Mouse (Mus musculus) kidney, postnatal 25 days (tissue): ENCODE results near the gene Olfr517.

ENCODE experiments used
- DNase-seq, 2 experiments: peaks; one replicate each; pipeline ENCODE4 v3.0.0; 2021; ENCODE audit warnings: mixed read lengths in 2 of 2

The Olfr517 gene

DNA sequence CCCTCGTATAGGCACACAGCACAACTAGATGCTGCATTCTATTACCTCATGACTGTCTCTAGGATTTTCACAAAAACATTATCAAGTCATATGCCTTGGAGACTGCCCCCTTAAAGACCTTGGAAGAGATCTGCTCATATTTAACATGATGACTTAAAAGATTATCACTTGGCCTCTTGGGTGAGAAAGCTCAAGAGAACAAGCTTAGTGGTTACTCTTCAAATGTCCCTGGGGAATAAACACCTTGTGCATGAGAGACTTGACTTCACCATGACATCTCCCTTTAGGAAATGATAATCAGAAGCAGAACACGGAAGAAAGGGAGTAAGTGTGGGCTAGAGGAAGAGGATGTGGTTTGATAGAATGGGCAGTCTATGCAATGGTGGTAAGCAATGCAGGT is at the start of gene Olfr517:
TSS of gene Olfr517 (minus strand) at position 101 of the 400 bp plus-strand sequence.
- DNase-seq, result no peak

GRCm38 (mm10) chr7:108903969-108904368 is 31.8 kb upstream of the Olfr517 start:
- no peak for DNase-seq

- no peak for DNase-seq
Measured at GRCm38 (mm10) chr7:108894320-108894719, 22.1 kb upstream of the Olfr517 start, which contains the start of gene Olfr519. TSS of gene Olfr519 (minus strand) at chr7:108894420.

DNA sequence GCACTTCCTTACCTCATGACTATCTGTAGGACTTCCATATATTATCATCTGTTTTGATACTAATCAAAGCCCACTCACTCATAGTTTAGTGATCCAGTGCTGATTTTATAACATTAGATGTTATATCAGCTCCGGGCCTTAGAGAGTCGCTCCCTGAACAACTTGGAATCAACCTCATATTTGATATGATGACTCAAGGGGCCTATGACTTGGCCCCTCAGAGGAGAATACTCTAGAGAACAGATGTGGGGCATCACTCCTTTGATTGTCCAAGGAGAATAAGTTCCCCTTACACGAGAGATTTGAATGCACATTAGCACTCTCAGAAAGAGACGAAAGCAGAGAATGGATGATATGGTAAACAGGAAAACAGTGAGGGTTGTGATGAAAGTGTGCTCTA is 12.7 kb upstream of the Olfr517 start, which contains the start of gene Olfr518:
TSS of gene Olfr518 (minus strand) at position 101 of the 400 bp plus-strand sequence.
- DNase-seq, result no peak

DNA sequence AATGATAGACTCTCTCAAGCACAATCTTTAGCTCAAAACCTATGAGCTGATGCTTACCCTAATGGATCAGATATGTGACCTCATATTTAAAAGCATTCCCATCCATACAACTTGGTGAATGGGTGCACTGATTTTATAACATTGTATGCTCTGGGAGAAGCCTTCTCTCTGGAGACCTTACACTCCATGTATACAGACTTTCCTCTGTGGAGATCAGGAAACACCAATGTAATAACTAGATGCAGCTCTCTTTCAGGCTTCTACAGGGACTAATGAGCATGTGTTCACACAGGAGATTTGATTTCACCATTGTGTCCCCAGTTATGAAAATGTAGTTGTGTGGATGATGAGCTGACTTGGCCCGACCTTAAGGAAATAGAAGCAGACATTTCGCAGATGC is 21.8 kb downstream of the Olfr517 start, which contains the start of gene Olfr516:
TSS of gene Olfr516 (minus strand) at position 101 of the 400 bp plus-strand sequence.
- no peak for DNase-seq

DNA sequence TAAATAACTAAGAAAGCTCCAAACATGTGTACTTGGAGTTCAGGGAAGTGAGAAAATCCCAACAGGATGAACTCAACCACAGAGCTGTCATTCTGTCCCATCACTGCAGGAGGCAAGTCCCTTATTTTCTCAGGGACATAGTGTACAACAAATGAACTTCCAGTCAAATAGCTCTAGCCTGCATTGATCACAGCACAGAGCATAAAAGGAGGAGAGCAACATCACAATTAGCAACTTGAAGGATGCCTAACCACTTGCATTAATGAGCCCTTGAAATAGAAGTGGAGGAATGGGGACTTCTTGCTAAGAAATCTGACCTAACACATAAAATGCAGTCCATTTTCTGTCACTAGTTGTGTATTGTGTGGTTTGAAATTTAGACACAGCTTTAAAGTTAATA is 46.3 kb downstream of the Olfr517 start, which contains the start of gene Olfr514:
TSS of gene Olfr514 (minus strand) at position 101 of the 400 bp plus-strand sequence.
- no peak for DNase-seq
